Mouse (Mus musculus): ENCODE results near the gene Tbc1d10c. TPM values are rescaled to one million over a fixed set of nuclear protein-coding genes. Genes with fewer than 3 reads are reported as not detected.
"Not testable (repeated sequence)": the region's sequence is repeated elsewhere in the genome, so short reads cannot be mapped to it uniquely, and the experiment has no call there.

Gene Tbc1d10c
- total RNA-seq, 2 experiments from 2014 or later, result 17.5 to 46.6 TPM

DNA sequence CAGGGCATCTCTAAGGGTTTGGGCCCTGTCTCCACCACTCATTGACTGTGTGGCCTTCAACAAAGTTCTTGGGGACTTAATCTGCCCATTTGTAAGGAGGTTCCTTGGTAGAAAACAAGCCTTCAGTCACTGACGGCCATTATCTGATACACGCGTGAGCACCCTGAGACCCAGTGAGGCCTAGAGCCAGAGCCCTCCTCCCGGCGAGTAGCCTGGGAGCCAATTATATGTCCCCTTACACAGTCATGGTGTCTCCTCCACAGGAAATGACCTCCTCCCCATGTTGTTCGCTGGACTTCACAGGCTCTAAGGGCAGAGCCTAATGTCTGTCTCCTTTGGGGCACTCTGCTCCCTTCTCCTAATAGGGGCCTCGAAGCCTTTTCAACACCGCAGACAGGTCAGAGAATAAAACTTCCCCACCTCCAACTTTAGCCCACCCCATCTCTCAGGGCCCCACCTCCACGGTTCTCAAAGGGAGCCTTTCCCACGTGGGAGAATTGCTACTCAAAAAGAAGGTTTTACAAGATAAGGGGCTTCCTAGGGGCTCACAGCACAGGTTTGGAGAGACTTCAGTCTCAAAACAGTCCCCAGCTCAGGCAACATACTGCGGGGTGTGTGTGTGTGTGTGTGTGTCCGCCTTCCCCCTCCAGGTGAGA is 44.6 kb downstream of the Tbc1d10c start:
- ATAC-seq (replicated peaks; ENCODE audit: poor library complexity), result no peak

GRCm38 (mm10) chr19:4145936-4146335 is 45.1 kb downstream of the Tbc1d10c start:
- no peak for ATAC-seq (replicated peaks; ENCODE audit: poor library complexity)

DNA sequence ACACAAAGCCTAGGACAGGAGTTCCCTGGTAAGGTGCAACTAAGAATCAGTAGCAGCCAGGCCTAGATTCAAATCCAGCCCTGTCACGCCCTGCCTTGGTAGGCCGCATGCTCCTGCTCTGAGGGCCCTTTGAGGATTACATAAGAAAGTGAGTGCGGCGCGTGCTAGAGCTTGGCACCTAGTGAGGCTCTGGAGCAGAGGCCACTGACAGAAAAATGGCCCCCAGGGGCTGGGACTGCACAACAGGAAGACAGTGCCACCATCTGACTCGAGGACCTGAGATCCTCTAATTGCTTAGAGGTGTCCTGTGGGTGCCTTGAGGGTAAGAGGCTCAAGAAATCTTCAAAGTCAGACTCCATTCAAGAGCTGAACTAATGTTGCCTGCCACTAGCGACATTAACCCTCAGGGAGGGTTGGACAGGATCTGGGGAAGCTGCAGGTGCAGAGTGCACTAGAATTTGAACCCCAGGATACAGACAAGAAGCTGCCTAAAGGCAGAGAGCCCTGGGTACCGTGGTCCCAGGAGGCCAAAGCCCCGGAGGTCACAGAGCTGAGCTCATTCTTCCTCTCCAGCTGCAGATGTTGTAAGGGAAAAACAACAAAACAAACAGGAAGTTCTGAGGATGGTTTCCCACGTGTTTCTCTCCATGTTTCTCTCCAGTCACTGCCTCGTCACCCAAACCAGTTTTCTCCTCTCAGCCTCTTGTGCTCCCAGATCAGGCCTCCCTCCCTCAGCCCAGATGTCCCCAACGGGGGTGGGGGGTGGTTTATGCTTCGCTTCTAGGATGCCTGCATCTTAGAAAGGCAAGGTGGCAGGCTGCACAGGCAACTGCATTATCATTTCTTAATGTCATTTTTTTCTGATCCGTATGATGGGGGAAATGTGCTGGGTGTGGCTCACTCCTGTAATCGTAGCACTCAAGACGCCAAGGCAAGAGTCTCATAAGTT is 46.3 kb downstream of the Tbc1d10c start:
- no peak for ATAC-seq (replicated peaks; ENCODE audit: poor library complexity)

DNA sequence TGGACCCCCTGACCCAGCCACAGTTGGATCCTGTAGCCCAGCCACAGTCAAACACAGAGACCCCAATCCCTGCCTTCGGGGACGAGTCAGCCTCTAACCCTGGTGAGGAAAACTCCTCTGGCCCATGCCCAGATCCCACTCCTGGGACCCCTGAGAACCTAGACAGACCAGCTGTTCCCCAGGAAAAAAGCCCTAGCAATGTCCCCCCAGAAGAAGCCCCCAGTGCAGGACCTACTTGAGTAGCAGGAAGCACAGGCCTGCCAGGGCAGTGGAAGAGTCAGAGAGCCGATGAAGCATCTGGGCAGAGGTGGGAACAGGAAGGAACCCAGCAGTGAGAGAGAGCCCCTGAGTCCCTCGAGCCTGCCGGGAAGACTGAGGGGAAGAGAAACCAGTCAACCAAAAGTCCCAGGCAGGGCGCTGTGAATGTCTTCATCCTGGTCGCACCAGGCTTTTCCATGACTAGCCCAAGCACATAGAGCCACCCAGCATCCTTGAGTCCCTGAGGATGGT is 47.3 kb downstream of the Tbc1d10c start, which contains the start of gene Cabp4:
Gene Cabp4 (minus strand): TSS at position 275 of the 510 bp plus-strand sequence.
- no peak for ATAC-seq (replicated peaks; ENCODE audit: poor library complexity)

- no peak for ATAC-seq (replicated peaks; ENCODE audit: poor library complexity)
Observed at GRCm38 (mm10) chr19:4142416-4143173, 48.5 kb downstream of the Tbc1d10c start.

DNA sequence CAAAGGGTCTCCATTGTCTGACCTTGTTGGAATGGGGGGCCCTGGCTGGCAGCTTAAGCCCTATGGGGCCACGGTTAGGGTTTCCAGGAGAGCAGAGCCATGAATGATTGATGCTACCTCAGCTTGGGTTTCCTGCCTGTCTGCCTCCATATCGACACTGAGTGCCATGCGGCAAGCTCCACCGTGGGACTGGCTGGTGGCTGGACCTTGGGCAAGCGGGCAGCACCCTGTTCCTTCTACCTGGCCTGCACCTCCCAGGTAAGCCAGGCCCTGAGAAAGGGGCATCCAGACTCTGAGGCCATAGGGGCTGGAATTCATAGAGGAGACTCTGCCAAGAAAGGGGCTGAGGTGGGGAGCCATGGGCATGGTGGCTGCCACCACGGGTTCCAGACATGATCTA is 50.9 kb downstream of the Tbc1d10c start:
- ATAC-seq (replicated peaks; ENCODE audit: poor library complexity), result no peak

DNA sequence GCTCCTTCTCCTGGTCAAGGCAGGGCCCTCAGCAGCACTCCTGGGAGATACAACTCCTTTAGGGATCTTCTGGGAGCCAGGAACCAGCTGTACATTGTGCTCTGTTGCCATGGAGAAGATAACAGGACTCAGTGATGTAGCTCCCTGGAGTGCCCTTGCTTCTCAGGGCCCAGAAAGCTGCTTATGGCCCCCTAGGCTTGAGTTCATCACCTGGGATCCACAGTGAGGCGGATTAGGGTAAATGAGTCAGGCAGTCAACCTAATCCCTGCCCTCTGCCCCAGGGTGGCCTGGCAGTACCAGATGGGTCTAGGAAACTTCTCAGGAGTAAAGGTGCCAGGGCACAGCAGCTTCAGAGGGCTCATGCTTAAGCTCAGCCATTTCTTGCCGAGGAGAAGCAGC is 51.6 kb downstream of the Tbc1d10c start, which contains the start of gene Gpr152:
Gene Gpr152 (plus strand): TSS at position 342 of the 400 bp plus-strand sequence.
- ATAC-seq (replicated peaks; ENCODE audit: poor library complexity), result no peak

GRCm38 (mm10) chr19:4137913-4138312 is 53.2 kb downstream of the Tbc1d10c start:
- no peak for ATAC-seq (replicated peaks; ENCODE audit: poor library complexity)

- ATAC-seq (replicated peaks; ENCODE audit: poor library complexity), result peak; percentile 64
Observed at GRCm38 (mm10) chr19:4136463-4136862, 54.6 kb downstream of the Tbc1d10c start.

DNA sequence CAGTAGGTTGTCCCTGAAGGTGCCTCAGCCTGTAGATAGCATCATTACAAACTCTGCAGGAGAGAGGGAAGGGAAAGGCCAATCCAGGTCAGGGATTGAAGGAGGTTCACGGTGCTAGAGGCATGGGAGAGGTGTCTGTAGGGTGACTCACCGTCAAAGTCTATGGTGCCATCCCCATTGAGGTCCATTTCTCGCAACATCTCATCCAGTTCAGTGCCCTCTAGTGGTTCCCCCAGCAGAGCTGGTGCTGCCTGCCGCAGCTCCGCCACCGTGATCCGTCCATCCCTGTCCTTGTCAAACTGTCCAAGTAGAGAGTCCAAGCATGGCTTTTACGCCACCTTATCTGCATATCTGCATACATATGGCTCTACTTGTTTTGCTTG is 55.1 kb downstream of the Tbc1d10c start:
- peak; percentile 83 for ATAC-seq (replicated peaks; ENCODE audit: poor library complexity)

DNA sequence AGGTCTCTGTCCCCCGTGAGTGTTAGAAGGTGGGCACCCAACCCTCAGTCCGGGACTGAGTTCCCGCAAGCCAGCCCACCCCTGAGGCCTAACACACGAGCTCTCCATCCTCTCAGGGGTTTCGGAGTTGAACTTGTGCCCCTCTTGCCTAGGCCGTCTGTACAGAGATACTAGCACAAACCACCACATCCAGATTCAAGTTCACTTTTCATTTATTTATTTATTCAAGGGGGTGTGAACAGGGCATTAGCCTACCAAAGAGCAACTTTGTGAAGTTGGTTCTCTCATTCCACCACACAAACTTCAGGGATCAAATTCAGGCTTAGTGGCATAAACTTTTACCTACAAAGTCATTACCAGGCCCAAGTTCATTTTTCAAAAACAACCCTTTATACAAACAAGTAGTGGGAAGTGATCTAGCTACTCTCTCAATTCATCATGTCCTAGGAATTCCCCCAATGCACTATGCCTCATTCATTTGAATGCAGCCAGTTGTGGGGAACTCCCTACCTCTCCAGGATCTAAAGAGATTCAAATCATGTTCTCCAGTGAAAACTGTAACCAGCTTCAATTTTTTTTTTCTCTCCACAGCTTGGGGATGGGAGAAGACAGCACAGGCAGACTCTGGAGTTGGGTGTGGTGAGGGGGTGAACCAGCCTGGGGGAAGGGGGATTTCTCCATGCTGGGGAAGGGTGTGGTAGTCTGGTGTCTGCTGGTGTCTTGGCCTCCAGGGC is 55.7 kb downstream of the Tbc1d10c start:
- ATAC-seq (replicated peaks; ENCODE audit: poor library complexity), result not testable (repeated sequence)

DNA sequence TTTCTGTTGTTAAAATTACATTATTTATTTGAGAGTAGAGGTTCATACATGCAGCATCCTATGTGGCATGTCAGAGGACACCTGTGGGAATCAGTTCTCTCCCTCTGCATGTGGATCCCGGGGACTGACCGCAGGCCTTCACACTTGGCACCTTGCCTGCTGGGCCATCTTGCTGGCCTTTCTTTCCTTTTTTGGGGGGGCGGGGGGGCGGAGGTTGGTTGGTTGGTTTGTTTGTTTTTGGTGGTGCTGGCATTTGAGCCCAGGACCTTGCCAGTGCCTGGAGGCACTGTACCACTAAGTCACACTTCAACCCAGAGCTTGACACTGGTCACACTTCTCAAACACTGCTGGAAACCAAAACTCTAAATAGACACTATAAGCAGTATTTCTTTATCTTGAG is 56.7 kb downstream of the Tbc1d10c start:
- no peak for ATAC-seq (replicated peaks; ENCODE audit: poor library complexity)

Other genes starting within 250 kb of the Tbc1d10c start
Only the 30 nearest of the 31 such genes appear.
- gene Aldh3b3, start 232.6 kb downstream of the Tbc1d10c start, total RNA-seq (2015), result 0.32 and 0.71 TPM in 2 replicates
- 0.04 and 0.27 TPM in 2 replicates for gene Aldh3b3, start 232.6 kb downstream of the Tbc1d10c start, total RNA-seq (2017)
- gene Aldh3b2, start 219.0 kb downstream of the Tbc1d10c start, total RNA-seq (2015), result not detected in 2 replicates
- gene Aldh3b2, start 219.0 kb downstream of the Tbc1d10c start, total RNA-seq (2017), result 0.25 TPM in 1 of 2 replicates, not detected in the other
- 3.4 and 3.9 TPM in 2 replicates for gene Acy3, start 204.7 kb downstream of the Tbc1d10c start, total RNA-seq (2015)
- gene Acy3, start 204.7 kb downstream of the Tbc1d10c start, total RNA-seq (2017), result 1.2 and 1.6 TPM in 2 replicates
- gene Tbx10, start 198.5 kb downstream of the Tbc1d10c start, total RNA-seq (2015), result not detected in 2 replicates
- not detected in 2 replicates for gene Tbx10, start 198.5 kb downstream of the Tbc1d10c start, total RNA-seq (2017)
- 15.1 and 16.2 TPM in 2 replicates for gene Nudt8, start 190.7 kb downstream of the Tbc1d10c start, total RNA-seq (2015)
- 10.4 and 14.4 TPM in 2 replicates for gene Nudt8, start 190.7 kb downstream of the Tbc1d10c start, total RNA-seq (2017)
- 0.57 and 1.5 TPM in 2 replicates for gene Gm49405, start 190.7 kb downstream of the Tbc1d10c start, total RNA-seq (2015)
- gene Gm49405, start 190.7 kb downstream of the Tbc1d10c start, total RNA-seq (2017), result 1.5 and 1.9 TPM in 2 replicates
- 1.6 and 2.9 TPM in 2 replicates for gene Doc2g, start 188.0 kb downstream of the Tbc1d10c start, total RNA-seq (2015)
- 1.3 and 2.9 TPM in 2 replicates for gene Doc2g, start 188.0 kb downstream of the Tbc1d10c start, total RNA-seq (2017)
- gene Ndufv1, start 178.5 kb downstream of the Tbc1d10c start, total RNA-seq (2015), result 123 and 135 TPM in 2 replicates
- gene Ndufv1, start 178.5 kb downstream of the Tbc1d10c start, total RNA-seq (2017), result 223 and 254 TPM in 2 replicates
- gene Gstp1, start 153.3 kb downstream of the Tbc1d10c start, total RNA-seq (2015), result 264 and 361 TPM in 2 replicates
- gene Gstp1, start 153.3 kb downstream of the Tbc1d10c start, total RNA-seq (2017), result 79.8 and 88.4 TPM in 2 replicates
- gene Gstp2, start 145.3 kb downstream of the Tbc1d10c start, total RNA-seq (2015), result not detected in 2 replicates
- not detected in 2 replicates for gene Gstp2, start 145.3 kb downstream of the Tbc1d10c start, total RNA-seq (2017)
- gene Gstp3, start 131.7 kb downstream of the Tbc1d10c start, total RNA-seq (2015), result 1.4 and 7.5 TPM in 2 replicates
- 2.2 TPM in 2 replicates for gene Gstp3, start 131.7 kb downstream of the Tbc1d10c start, total RNA-seq (2017)
- not detected in 2 replicates for gene Cabp2, start 109.7 kb downstream of the Tbc1d10c start, total RNA-seq (2015)
- gene Cabp2, start 109.7 kb downstream of the Tbc1d10c start, total RNA-seq (2017), result not detected in 2 replicates
- 112 and 126 TPM in 2 replicates for gene Cdk2ap2, start 94.1 kb downstream of the Tbc1d10c start, total RNA-seq (2015)
- 24.2 and 44.8 TPM in 2 replicates for gene Cdk2ap2, start 94.1 kb downstream of the Tbc1d10c start, total RNA-seq (2017)
- 7.8 and 11.2 TPM in 2 replicates for gene Pitpnm1, start 91.3 kb downstream of the Tbc1d10c start, total RNA-seq (2015)
- 6.8 and 17.2 TPM in 2 replicates for gene Pitpnm1, start 91.3 kb downstream of the Tbc1d10c start, total RNA-seq (2017)
- 61.9 and 66.4 TPM in 2 replicates for gene Aip, start 65.4 kb downstream of the Tbc1d10c start, total RNA-seq (2015)
- gene Aip, start 65.4 kb downstream of the Tbc1d10c start, total RNA-seq (2017), result 24.4 and 31.1 TPM in 2 replicates
- not detected in 2 replicates for gene Gpr152, start 51.5 kb downstream of the Tbc1d10c start, total RNA-seq (2015)
- gene Gpr152, start 51.5 kb downstream of the Tbc1d10c start, total RNA-seq (2017), result 0.10 TPM in 1 of 2 replicates, not detected in the other
- not detected in 2 replicates for gene Cabp4, start 47.3 kb downstream of the Tbc1d10c start, total RNA-seq (2015)
- gene Cabp4, start 47.3 kb downstream of the Tbc1d10c start, total RNA-seq (2017), result not detected in 2 replicates
- 138 and 142 TPM in 2 replicates for gene Coro1b, start 42.7 kb downstream of the Tbc1d10c start, total RNA-seq (2015)
- gene Coro1b, start 42.7 kb downstream of the Tbc1d10c start, total RNA-seq (2017), result 66.4 and 83.5 TPM in 2 replicates
- 96.4 and 114 TPM in 2 replicates for gene Ptprcap, start 37.7 kb downstream of the Tbc1d10c start, total RNA-seq (2015)
- 79.5 and 83.5 TPM in 2 replicates for gene Ptprcap, start 37.7 kb downstream of the Tbc1d10c start, total RNA-seq (2017)
- gene Rps6kb2, start 27.9 kb downstream of the Tbc1d10c start, total RNA-seq (2015), result 21.6 and 22.1 TPM in 2 replicates
- gene Rps6kb2, start 27.9 kb downstream of the Tbc1d10c start, total RNA-seq (2017), result 23.1 and 30.2 TPM in 2 replicates
- gene Carns1, start 15.8 kb downstream of the Tbc1d10c start, total RNA-seq (2015), result 2.2 and 2.4 TPM in 2 replicates
- 1.0 and 2.1 TPM in 2 replicates for gene Carns1, start 15.8 kb downstream of the Tbc1d10c start, total RNA-seq (2017)
- gene Ppp1ca, start 781 bp upstream of the Tbc1d10c start, total RNA-seq (2015), result 395 and 413 TPM in 2 replicates
- gene Ppp1ca, start 781 bp upstream of the Tbc1d10c start, total RNA-seq (2017), result 482 and 538 TPM in 2 replicates
- gene Rad9a, start 10.4 kb upstream of the Tbc1d10c start, total RNA-seq (2015), result 28.0 and 31.0 TPM in 2 replicates
- gene Rad9a, start 10.4 kb upstream of the Tbc1d10c start, total RNA-seq (2017), result 16.1 and 19.7 TPM in 2 replicates
- gene Clcf1, start 23.0 kb upstream of the Tbc1d10c start, total RNA-seq (2015), result 2.8 and 5.0 TPM in 2 replicates
- gene Clcf1, start 23.0 kb upstream of the Tbc1d10c start, total RNA-seq (2017), result 1.3 and 3.0 TPM in 2 replicates
- not detected in 2 replicates for gene AC109138.7, start 23.1 kb upstream of the Tbc1d10c start, total RNA-seq (2015)
- gene AC109138.7, start 23.1 kb upstream of the Tbc1d10c start, total RNA-seq (2017), result not detected in 2 replicates
- 53.6 and 55.0 TPM in 2 replicates for gene Pold4, start 40.6 kb upstream of the Tbc1d10c start, total RNA-seq (2015)
- gene Pold4, start 40.6 kb upstream of the Tbc1d10c start, total RNA-seq (2017), result 60.4 and 67.8 TPM in 2 replicates
- 6.2 and 7.5 TPM in 2 replicates for gene Ssh3, start 77.9 kb upstream of the Tbc1d10c start, total RNA-seq (2015)
- gene Ssh3, start 77.9 kb upstream of the Tbc1d10c start, total RNA-seq (2017), result 8.1 and 9.7 TPM in 2 replicates
- gene Ankrd13d, start 91.9 kb upstream of the Tbc1d10c start, total RNA-seq (2015), result 1.7 and 3.8 TPM in 2 replicates
- gene Ankrd13d, start 91.9 kb upstream of the Tbc1d10c start, total RNA-seq (2017), result 1.9 and 5.7 TPM in 2 replicates
- gene Grk2, start 114.9 kb upstream of the Tbc1d10c start, total RNA-seq (2015), result 149 and 172 TPM in 2 replicates
- 207 and 336 TPM in 2 replicates for gene Grk2, start 114.9 kb upstream of the Tbc1d10c start, total RNA-seq (2017)
- 59.0 and 64.3 TPM in 2 replicates for gene Kdm2a, start 207.0 kb upstream of the Tbc1d10c start, total RNA-seq (2015)
- gene Kdm2a, start 207.0 kb upstream of the Tbc1d10c start, total RNA-seq (2017), result 58.3 and 60.2 TPM in 2 replicates